Mouse (Mus musculus) embryo, embryonic 10 days (tissue): ENCODE data around the gene Shisa2.
A peak's percentile ranks its signal among the peaks of the same experiment; 100 is the strongest.
"Not testable (repeated sequence)": the region's sequence is repeated elsewhere in the genome, so short reads cannot be mapped to it uniquely, and the experiment has no call there.

ENCODE experiments used
- DNase-seq: peaks from one replicate; pipeline ENCODE4 v3.0.0-alpha.2; 2015; ENCODE audit warnings: low spot score

Shisa2 gene

GRCm38 (mm10) chr14:59625158-59625805, at the start of gene Shisa2:
Shisa2 (plus strand) TSS chr14:59625308.
- DNase-seq = peak; percentile 94

GRCm38 (mm10) chr14:59576385-59576784, 48.7 kb upstream of the Shisa2 start:
- DNase-seq = no peak

- no peak for DNase-seq
These were observed 34.5 kb upstream of the Shisa2 start for GRCm38 (mm10) chr14:59590614-59591013.

- DNase-seq = no peak
These were observed 33.2 kb upstream of the Shisa2 start for GRCm38 (mm10) chr14:59591901-59592300.

- DNase-seq = no peak
These were observed 32.5 kb upstream of the Shisa2 start for GRCm38 (mm10) chr14:59592593-59592992.

- no peak for DNase-seq
These were observed 30.1 kb upstream of the Shisa2 start for GRCm38 (mm10) chr14:59594988-59595387.

GRCm38 (mm10) chr14:59597398-59598259, 27.5 kb upstream of the Shisa2 start, which contains the start of gene Cdadc1:
Cdadc1 (minus strand) TSS chr14:59597959.
- peak; percentile 89 for DNase-seq

- DNase-seq = no peak
These were observed 26.9 kb upstream of the Shisa2 start for GRCm38 (mm10) chr14:59598260-59598627.

GRCm38 (mm10) chr14:59604002-59604645, 21.0 kb upstream of the Shisa2 start:
- peak; percentile 64 for DNase-seq

- DNase-seq = peak; percentile 76
These were observed 19.3 kb upstream of the Shisa2 start for GRCm38 (mm10) chr14:59605671-59606353.

GRCm38 (mm10) chr14:59607021-59607420, 18.1 kb upstream of the Shisa2 start:
- DNase-seq = peak; percentile 11

- peak; percentile 70 for DNase-seq
These were observed 12.0 kb upstream of the Shisa2 start for GRCm38 (mm10) chr14:59612920-59613625.

- DNase-seq = not testable (repeated sequence)
These were observed 11.0 kb upstream of the Shisa2 start for GRCm38 (mm10) chr14:59614149-59614548.

- DNase-seq = no peak
These were observed 8.3 kb upstream of the Shisa2 start for GRCm38 (mm10) chr14:59616802-59617201.

GRCm38 (mm10) chr14:59624326-59624885, 702 bp upstream of the Shisa2 start:
- DNase-seq = peak; percentile 58

GRCm38 (mm10) chr14:59625806-59626364, 777 bp downstream of the Shisa2 start:
- DNase-seq = peak; percentile 78

GRCm38 (mm10) chr14:59626711-59627110, 1.6 kb downstream of the Shisa2 start:
- no peak for DNase-seq

- no peak for DNase-seq
These were observed 2.1 kb downstream of the Shisa2 start for GRCm38 (mm10) chr14:59627142-59627680.

- DNase-seq = peak; percentile 64
These were observed 2.7 kb downstream of the Shisa2 start for GRCm38 (mm10) chr14:59627823-59628222.

- DNase-seq = no peak
These were observed 4.2 kb downstream of the Shisa2 start for GRCm38 (mm10) chr14:59629308-59629707.
